Mouse (Mus musculus) urinary bladder, adult 2 months (tissue): ENCODE data around the gene Akr7a5. TPM values are rescaled to one million over a fixed set of nuclear protein-coding genes. Genes with fewer than 3 reads are reported as not detected.

Experiments
- DNase-seq: peaks from one replicate; pipeline ENCODE4 v3.0.0; 2022; ENCODE audit warnings: low spot score
- polyA plus RNA-seq: library from polyadenylated mRNA; depleted of rRNA; stranded (reverse); fragments of >200 nt; gene quantifications from 2 replicates; pipeline ENCODE4 v1.2.3, GENCODE M21; 2012; rRNA removed

Gene Akr7a5
- polyA plus RNA-seq, 1 experiment, result 8.7 TPM

- DNase-seq, result no peak
Measured at GRCm38 (mm10) chr4:139352832-139353231, 42.3 kb downstream of the Akr7a5 start.

- no peak for DNase-seq
Measured at GRCm38 (mm10) chr4:139357211-139357610, 46.7 kb downstream of the Akr7a5 start.

DNA sequence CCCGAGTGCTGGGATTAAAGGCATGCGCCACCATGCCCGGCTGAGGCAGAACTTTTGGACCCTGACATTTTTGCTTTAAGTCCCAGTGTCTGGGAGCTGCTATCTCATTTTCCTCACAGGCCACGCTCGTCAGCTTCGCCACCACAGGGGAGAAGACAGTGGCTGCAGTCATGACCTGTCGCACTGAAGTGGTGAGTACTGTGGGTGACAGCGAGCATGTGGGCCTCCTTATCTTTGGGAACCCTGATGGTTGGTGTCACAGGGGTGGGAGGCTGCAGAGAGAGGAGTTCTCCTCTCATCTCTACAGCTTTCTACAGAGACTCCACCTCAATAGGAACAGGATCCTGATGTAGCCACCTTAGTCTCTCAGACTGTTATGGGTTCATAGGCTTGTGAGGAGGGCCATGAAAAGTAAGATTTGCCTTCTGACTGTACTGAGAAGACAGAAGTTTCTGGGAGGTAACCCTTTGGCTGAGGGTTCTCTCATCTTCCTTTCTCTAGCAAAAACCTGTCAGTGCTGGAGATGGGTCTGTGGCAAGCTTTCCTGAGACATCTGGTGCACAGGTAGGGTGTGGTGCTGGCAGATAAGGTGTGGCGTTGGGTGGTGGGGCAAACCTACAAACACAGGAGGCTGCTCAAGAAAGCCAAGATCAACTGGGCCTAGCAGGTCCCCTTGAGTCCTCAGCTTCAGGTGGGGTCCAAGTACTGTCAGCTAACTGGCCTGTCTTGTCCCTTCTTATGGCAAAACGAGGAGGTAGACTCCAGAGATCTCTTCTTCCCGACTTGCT lies 50.4 kb downstream of the Akr7a5 start:
- DNase-seq, result no peak

GRCm38 (mm10) chr4:139367336-139367735 lies 56.8 kb downstream of the Akr7a5 start:
- no peak for DNase-seq

Other genes with a start within 250 kb of the Akr7a5 start
- 0.06 and 0.07 TPM in 2 replicates for gene Htr6, start 235.2 kb upstream of the Akr7a5 start, polyA plus RNA-seq
- 323 and 360 TPM in 2 replicates for gene Nbl1, start 217.8 kb upstream of the Akr7a5 start, polyA plus RNA-seq
- 174 and 186 TPM in 2 replicates for gene Minos1, start 179.6 kb upstream of the Akr7a5 start, polyA plus RNA-seq
- 297 and 375 TPM in 2 replicates for gene Capzb, start 117.8 kb upstream of the Akr7a5 start, polyA plus RNA-seq
- 10.2 and 11.6 TPM in 2 replicates for gene Pqlc2, start within 50 bp of the Akr7a5 start, polyA plus RNA-seq
- 40.5 and 42.4 TPM in 2 replicates for gene Mrto4, start 41.8 kb downstream of the Akr7a5 start, polyA plus RNA-seq
- 41.3 and 43.8 TPM in 2 replicates for gene Emc1, start 41.8 kb downstream of the Akr7a5 start, polyA plus RNA-seq
- 169 and 190 TPM in 2 replicates for gene Ubr4, start 41.9 kb downstream of the Akr7a5 start, polyA plus RNA-seq
- gene Iffo2, start 219.8 kb downstream of the Akr7a5 start, polyA plus RNA-seq, result 7.7 and 9.8 TPM in 2 replicates